Mouse (Mus musculus) olfactory bulb, adult 2 months (tissue): ENCODE results near the gene Flt1.

Experiments used
- CTCF ChIP-seq: fragments of 200-500 bp; IDR thresholded peaks from 2 replicates; pipeline ENCODE4 v1.5.1; 2012; ENCODE audit warnings: low read depth, mild to moderate bottlenecking, low read length, moderate library complexity; ENCODE audit not compliant: insufficient read depth
- POLR2A ChIP-seq: fragments of 200-500 bp; IDR thresholded peaks from 2 replicates; pipeline ENCODE4 v1.6.1; 2012; ENCODE audit warnings: mild to moderate bottlenecking, low read depth, low read length, moderate library complexity; ENCODE audit not compliant: insufficient read depth

GRCm38 (mm10) chr5:147573555-147573954 lies 152.3 kb downstream of the Flt1 start:
- TF ChIP-seq POLR2A, result no peak
- TF ChIP-seq CTCF, result no peak
